Mouse (Mus musculus) small intestine, adult 2 months (tissue): Measurements from ENCODE around the gene Vps45. TPM values are rescaled to one million over a fixed set of nuclear protein-coding genes. Genes with fewer than 3 reads are reported as not detected.

Source experiments
- H3K27ac ChIP-seq: fragments of 200-500 bp; 2 replicates; pipeline ENCODE4 v1.5.1; 2012; ENCODE audit warnings: low read depth, low read length, control low read depth, inconsistent platforms; ENCODE audit not compliant: insufficient read depth
- H3K27me3 ChIP-seq: fragments of 200-500 bp; 2 replicates; pipeline ENCODE4 v1.6.1; 2012; ENCODE audit warnings: mild to moderate bottlenecking, moderate library complexity, low read length, inconsistent platforms; ENCODE audit not compliant: control insufficient read depth, insufficient read depth
- H3K36me3 ChIP-seq: fragments of 200-500 bp; 2 replicates; pipeline ENCODE4 v1.6.1; 2012; ENCODE audit warnings: mild to moderate bottlenecking, low read length, control low read depth, inconsistent platforms; ENCODE audit not compliant: control insufficient read depth, insufficient read depth
- H3K4me1 ChIP-seq: fragments of 200-500 bp; 2 replicates; pipeline ENCODE4 v1.6.1; 2012; ENCODE audit warnings: low read length, inconsistent platforms, mixed read lengths; ENCODE audit not compliant: control insufficient read depth, insufficient read depth, insufficient read length
- H3K4me3 ChIP-seq: fragments of 200-500 bp; 2 replicates; pipeline ENCODE4 v1.5.1; 2012; ENCODE audit warnings: low read depth, mild to moderate bottlenecking, control low read depth, inconsistent platforms, low read length, moderate library complexity
- CTCF ChIP-seq: fragments of 200-500 bp; IDR thresholded peaks from 2 replicates; pipeline ENCODE4 v1.5.1; 2012; ENCODE audit warnings: low read depth, mild to moderate bottlenecking, control low read depth, inconsistent platforms, low read length, moderate library complexity, mixed read lengths; ENCODE audit not compliant: insufficient replicate concordance, insufficient read length; ENCODE audit errors: extremely low read depth
- POLR2A ChIP-seq: fragments of 200-500 bp; IDR thresholded peaks from 2 replicates; pipeline ENCODE4 v1.6.1; 2012; ENCODE audit warnings: low read depth, mild to moderate bottlenecking, control low read depth, inconsistent platforms, low read length, moderate library complexity
- WGBS: fragments of 180-500 bp; shearing (Covaris S2); methylation state at CpG from one replicate; pipeline ENCODE4 v1.1.7; 2018; 5-methylcytosine and 5-hydroxymethylcytosine counted together
- polyA plus RNA-seq: library from polyadenylated mRNA; depleted of rRNA; stranded (reverse); fragments of >200 nt; gene quantifications from 2 replicates; pipeline ENCODE4 v1.2.3, GENCODE M21; 2012

Vps45 gene
- polyA plus RNA-seq, 1 experiment, result 2.5 TPM

GRCm38 (mm10) chr3:96016257-96016889 is 41.9 kb downstream of the Vps45 start:
- TF ChIP-seq POLR2A (no peak), CTCF (no peak)
- WGBS, result 94% methylated on average over 2 of the region's 2 CpGs
- H3K36me3 ChIP-seq, result peaks cover 10% of the 10 kb centered on the region
- no peaks in the 10 kb centered on the region for H3K27me3 ChIP-seq
- no peak overlapping the region for H3K27ac ChIP-seq
- H3K4me3 ChIP-seq, result no peak overlapping the region
- H3K4me1 ChIP-seq, result no peaks in the 10 kb centered on the region

GRCm38 (mm10) chr3:96015681-96016080 is 42.6 kb downstream of the Vps45 start:
- H3K36me3 ChIP-seq, result peaks cover 8% of the 10 kb centered on the region
- no peaks in the 10 kb centered on the region for H3K27me3 ChIP-seq
- no peaks in the 10 kb centered on the region for H3K4me1 ChIP-seq
- TF ChIP-seq POLR2A, result no peak
- no peak for TF ChIP-seq CTCF
- no peak overlapping the region for H3K27ac ChIP-seq
- no peak overlapping the region for H3K4me3 ChIP-seq
- 29% methylated on average over 2 of the region's 2 CpGs for WGBS

DNA sequence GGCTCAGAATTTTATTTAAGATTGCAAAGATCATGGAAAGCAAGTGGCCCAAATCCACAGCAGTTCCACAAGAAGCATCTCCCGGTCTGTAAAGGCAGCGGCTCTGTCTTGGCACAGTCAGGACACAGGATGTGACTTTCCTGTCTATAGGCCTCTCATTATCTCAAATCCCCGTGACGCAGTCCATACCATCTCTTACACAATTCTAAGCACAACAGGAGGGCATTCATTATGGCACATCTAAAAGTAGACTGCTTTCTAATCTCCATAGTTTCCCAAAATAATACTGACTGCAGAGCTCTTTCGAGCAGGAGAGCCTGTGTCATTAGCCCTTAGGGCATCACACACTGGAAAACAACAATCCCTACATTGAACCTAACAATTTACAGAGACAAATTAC is 45.5 kb downstream of the Vps45 start:
- Histone ChIP-seq H3K27ac (no peak overlapping the region), H3K36me3 (no peaks in the 10 kb centered on the region), H3K4me1 (no peaks in the 10 kb centered on the region), H3K4me3 (no peak overlapping the region), H3K27me3 (no peaks in the 10 kb centered on the region)
- TF ChIP-seq CTCF (no peak), POLR2A (no peak)
- WGBS, result 85% methylated on average over 5 of the region's 5 CpGs

GRCm38 (mm10) chr3:96008463-96008862 is 49.8 kb downstream of the Vps45 start:
- TF ChIP-seq CTCF (no peak), POLR2A (no peak)
- H3K4me3 ChIP-seq, result no peak overlapping the region
- no peak overlapping the region for H3K27ac ChIP-seq
- H3K4me1 ChIP-seq, result no peaks in the 10 kb centered on the region
- H3K27me3 ChIP-seq, result no peaks in the 10 kb centered on the region
- H3K36me3 ChIP-seq, result no peaks in the 10 kb centered on the region
- 84% methylated on average over 6 of the region's 6 CpGs for WGBS

DNA sequence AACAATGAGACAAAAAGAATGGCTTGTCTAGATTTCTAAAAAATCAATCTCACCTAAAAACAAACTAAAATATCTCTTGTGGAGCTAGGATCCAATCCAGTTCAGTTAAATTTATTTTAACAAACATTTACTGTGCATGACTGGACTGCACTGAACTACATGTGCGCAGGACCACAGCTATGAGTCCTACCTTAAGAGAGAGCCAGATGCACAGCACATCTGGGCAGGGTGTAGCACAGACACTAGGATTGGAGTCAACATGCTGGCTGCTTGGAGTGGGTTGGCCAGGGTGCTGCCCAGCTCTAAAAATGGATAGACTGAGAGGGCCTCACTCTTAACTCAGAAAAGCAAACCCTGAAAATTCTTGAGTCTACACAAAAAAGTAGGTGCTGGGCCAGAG is 56.7 kb downstream of the Vps45 start:
- no peak for TF ChIP-seq POLR2A
- no peak for TF ChIP-seq CTCF
- no peak overlapping the region for H3K27ac ChIP-seq
- no peaks in the 10 kb centered on the region for H3K27me3 ChIP-seq
- 95% methylated on average over 1 of the region's 1 CpGs for WGBS
- H3K4me1 ChIP-seq, result no peaks in the 10 kb centered on the region
- H3K36me3 ChIP-seq, result no peaks in the 10 kb centered on the region
- H3K4me3 ChIP-seq, result no peak overlapping the region

GRCm38 (mm10) chr3:96000921-96001501 is 57.3 kb downstream of the Vps45 start:
- no peaks in the 10 kb centered on the region for H3K4me1 ChIP-seq
- 73% methylated on average over 9 of the region's 9 CpGs for WGBS

DNA sequence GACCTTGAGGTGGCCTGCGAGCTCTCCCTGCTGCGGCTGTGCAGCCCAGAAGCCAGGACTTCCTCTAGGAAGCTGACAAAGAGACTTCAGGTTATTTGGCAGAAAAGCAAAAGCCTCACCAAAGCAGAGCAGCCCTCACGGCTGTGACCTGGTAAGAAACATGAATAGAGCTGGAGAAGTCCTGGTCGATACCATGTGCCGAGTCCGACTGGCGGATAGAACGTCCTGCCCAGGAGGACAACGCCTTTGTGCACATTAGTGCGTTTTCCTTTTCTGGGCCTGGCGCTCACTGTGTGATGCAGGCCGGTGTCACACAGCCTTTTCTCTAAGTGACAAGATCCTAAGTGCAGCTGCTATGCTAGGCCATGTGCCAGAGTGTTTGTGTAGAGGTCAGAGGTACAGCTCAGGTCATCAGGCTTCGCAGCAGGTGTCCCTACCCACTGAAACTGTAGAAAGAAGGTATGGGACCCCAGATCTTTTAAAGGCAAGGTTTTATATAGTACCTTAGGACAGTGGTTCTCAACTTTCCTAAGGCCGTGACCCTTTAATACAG is 58.1 kb downstream of the Vps45 start:
- no peak overlapping the region for H3K27ac ChIP-seq
- H3K4me3 ChIP-seq, result no peak overlapping the region
- 79% methylated on average over 14 of the region's 14 CpGs for WGBS
- H3K27me3 ChIP-seq, result peaks cover 8% of the 10 kb centered on the region
- no peaks in the 10 kb centered on the region for H3K36me3 ChIP-seq
- TF ChIP-seq POLR2A, result no peak
- no peak for TF ChIP-seq CTCF
- no peaks in the 10 kb centered on the region for H3K4me1 ChIP-seq

More at GRCm38 (mm10) chr3:96000921-96001501, 57.3 kb downstream of the Vps45 start:
- H3K27ac ChIP-seq, result no peak overlapping the region
- H3K36me3 ChIP-seq, result no peaks in the 10 kb centered on the region
- TF ChIP-seq POLR2A (no peak), CTCF (no peak)
- H3K4me3 ChIP-seq, result no peak overlapping the region
- no peaks in the 10 kb centered on the region; the same call in 1 of the 2 replicates for H3K27me3 ChIP-seq
